Mouse (Mus musculus) heart, embryonic 16.5 days (tissue): Measurements from ENCODE around the gene Wdr78. TPM values are rescaled to one million over a fixed set of nuclear protein-coding genes. Genes with fewer than 3 reads are reported as not detected.

Experiments
- ATAC-seq: fragments of 200-750 bp; cut with Nextera tagmentation; replicated peaks from 2 replicates; pipeline ENCODE4 v1.8.0; 2017; ENCODE audit warnings: moderate number of reproducible peaks; ENCODE audit not compliant: insufficient read depth, low FRiP score; ENCODE audit errors: extremely low read depth
- H3K27ac ChIP-seq: fragments of 300-500 bp; sonication (generic); 2 replicates; pipeline ENCODE4 v1.5.1; 2014; ENCODE audit warnings: mild to moderate bottlenecking, low read length, control low read depth, moderate library complexity
- H3K27me3 ChIP-seq: fragments of 300-500 bp; sonication (generic); 2 replicates; pipeline ENCODE4 v1.6.1; 2014; ENCODE audit warnings: low read length, mixed read lengths; ENCODE audit not compliant: control insufficient read depth, insufficient read depth
- H3K36me3 ChIP-seq: fragments of 300-500 bp; sonication (generic); 2 replicates; pipeline ENCODE4 v1.6.1; 2014; ENCODE audit not compliant: control insufficient read depth, insufficient read depth
- H3K4me1 ChIP-seq: fragments of 300-500 bp; sonication (generic); 2 replicates; pipeline ENCODE4 v1.6.1; 2014; ENCODE audit warnings: low read length, mixed read lengths; ENCODE audit not compliant: control insufficient read depth, insufficient read depth
- H3K4me2 ChIP-seq: fragments of 300-500 bp; sonication (generic); 2 replicates; pipeline ENCODE4 v1.6.1; 2014; ENCODE audit warnings: low read depth, mild to moderate bottlenecking, control low read depth, low read length
- H3K4me3 ChIP-seq: fragments of 300-500 bp; sonication (generic); 2 replicates; pipeline ENCODE4 v1.5.1; 2014; ENCODE audit warnings: mild to moderate bottlenecking, control low read depth, low read length
- H3K9ac ChIP-seq: fragments of 300-500 bp; sonication (generic); 2 replicates; pipeline ENCODE4 v1.6.1; 2014; ENCODE audit warnings: low read length, control low read depth
- H3K9me3 ChIP-seq: fragments of 300-500 bp; sonication (generic); replicated peaks from 2 replicates; pipeline ENCODE4 v1.6.1; 2016; ENCODE audit warnings: low read length; ENCODE audit not compliant: control insufficient read depth
- WGBS: fragments of 180-500 bp; shearing (Covaris S2); extraction: QIAGEN DNeasy Blood & Tissue Kit; methylation state at CpG from one replicate; pipeline ENCODE4 v1.1.7; 2014; 5-methylcytosine and 5-hydroxymethylcytosine counted together
- polyA plus RNA-seq: library from polyadenylated mRNA; unstranded; fragments of >200 nt; fragmentation: Nextera tagmentation; extraction: Ambion mirVana; gene quantifications from 2 replicates; pipeline ENCODE4 v1.2.1, GENCODE M21; 2015

Wdr78 gene
- polyA plus RNA-seq, 1 experiment from 2014 or later: 2.1 TPM

- no peak overlapping the region for H3K9ac ChIP-seq
- H3K27me3 ChIP-seq: no peaks in the 10 kb centered on the region
- H3K4me2 ChIP-seq: no peak overlapping the region
- no peaks in the 10 kb centered on the region for H3K36me3 ChIP-seq
- peaks cover 5% of the 10 kb centered on the region; the same call in 1 of the 2 replicates for H3K4me1 ChIP-seq
- no peak for ATAC-seq
- H3K9me3 ChIP-seq: no peaks in the 10 kb centered on the region
- WGBS: 82% methylated on average over 4 of the region's 4 CpGs
- no peak overlapping the region for H3K27ac ChIP-seq
- no peak overlapping the region for H3K4me3 ChIP-seq
Observed at GRCm38 (mm10) chr4:103004681-103005080, 109.7 kb downstream of the Wdr78 start.

GRCm38 (mm10) chr4:102991685-102992084, 122.7 kb downstream of the Wdr78 start:
- 84% methylated on average over 3 of the region's 3 CpGs for WGBS
- ATAC-seq: no peak
- no peaks in the 10 kb centered on the region for H3K27me3 ChIP-seq
- H3K9me3 ChIP-seq: no peaks in the 10 kb centered on the region
- no peak overlapping the region for H3K9ac ChIP-seq
- no peaks in the 10 kb centered on the region for H3K36me3 ChIP-seq
- no peaks in the 10 kb centered on the region for H3K4me1 ChIP-seq
- H3K4me3 ChIP-seq: no peak overlapping the region
- no peak overlapping the region for H3K27ac ChIP-seq
- no peak overlapping the region for H3K4me2 ChIP-seq

DNA sequence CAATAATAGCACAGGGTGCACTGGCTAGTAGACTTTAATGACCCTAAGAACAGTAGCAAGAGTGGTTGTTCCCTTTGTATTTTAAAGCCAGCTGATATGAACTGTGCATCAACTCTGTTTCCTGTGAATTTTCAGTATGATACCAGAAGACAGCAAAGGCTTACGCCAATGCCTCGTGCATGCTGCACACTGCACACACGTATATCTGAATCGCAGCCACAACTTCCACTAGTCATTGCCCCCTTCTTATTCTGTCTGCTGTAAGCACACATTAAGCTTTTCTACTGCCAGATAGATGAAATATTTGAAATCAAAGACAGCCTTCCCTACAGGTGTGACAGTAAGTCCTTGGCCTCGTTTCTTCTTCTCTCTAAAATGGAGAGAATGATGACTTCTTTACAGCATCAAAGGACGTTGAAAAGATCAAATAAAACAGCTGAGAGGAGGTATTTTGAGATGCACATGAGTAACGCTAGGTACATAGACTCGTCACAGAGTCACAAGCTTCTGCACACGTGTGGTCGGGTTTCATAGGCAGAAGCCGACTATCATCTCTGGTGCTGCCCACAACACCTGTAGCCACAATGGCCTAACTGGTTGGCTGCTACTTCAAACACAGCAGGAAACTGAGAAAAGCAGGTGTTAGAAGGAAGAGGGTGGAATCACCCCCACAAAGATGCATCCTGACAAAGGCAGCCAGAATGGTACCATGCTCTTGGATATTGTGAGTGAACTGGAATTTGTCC, 123.6 kb downstream of the Wdr78 start:
- H3K9me3 ChIP-seq: no peaks in the 10 kb centered on the region
- H3K4me2 ChIP-seq: no peak overlapping the region
- H3K27ac ChIP-seq: peak overlapping the region; percentile 12; the same call in 1 of the 2 replicates
- no peak overlapping the region for H3K9ac ChIP-seq
- H3K4me3 ChIP-seq: no peak overlapping the region
- ATAC-seq: peak; percentile 56
- no peaks in the 10 kb centered on the region for H3K27me3 ChIP-seq
- 72% methylated on average over 11 of the region's 11 CpGs for WGBS
- H3K36me3 ChIP-seq: no peaks in the 10 kb centered on the region
- no peaks in the 10 kb centered on the region for H3K4me1 ChIP-seq

DNA sequence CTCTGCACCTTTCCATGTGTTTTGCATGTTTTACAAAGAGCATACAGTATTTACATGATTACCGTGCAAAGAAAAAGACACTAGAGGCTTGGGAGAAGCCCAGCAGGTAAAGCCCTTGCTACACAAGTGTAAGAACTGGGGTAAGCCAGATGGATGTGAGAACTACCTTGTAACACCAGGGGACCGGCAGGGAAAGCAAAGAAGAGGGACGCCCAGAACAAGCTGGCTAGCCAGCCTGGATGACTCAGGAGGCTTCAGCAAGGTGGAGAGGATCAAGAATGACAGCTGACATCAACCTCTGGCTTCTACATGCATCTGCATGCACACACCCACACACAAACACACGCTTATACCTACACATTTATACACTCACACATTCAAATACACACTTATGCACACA, 124.3 kb downstream of the Wdr78 start:
- ATAC-seq: no peak
- H3K4me1 ChIP-seq: no peaks in the 10 kb centered on the region
- H3K36me3 ChIP-seq: no peaks in the 10 kb centered on the region
- H3K9me3 ChIP-seq: no peaks in the 10 kb centered on the region
- no peak overlapping the region for H3K4me3 ChIP-seq
- 69% methylated on average over 4 of the region's 4 CpGs for WGBS
- H3K9ac ChIP-seq: no peak overlapping the region
- no peak overlapping the region for H3K4me2 ChIP-seq
- no peaks in the 10 kb centered on the region for H3K27me3 ChIP-seq
- peak overlapping the region; percentile 12; the same call in 1 of the 2 replicates for H3K27ac ChIP-seq

- Histone ChIP-seq H3K4me2 (no peak overlapping the region), H3K36me3 (no peaks in the 10 kb centered on the region), H3K27me3 (no peaks in the 10 kb centered on the region), H3K27ac (peak overlapping the region; percentile 42; the same call in 1 of the 2 replicates), H3K4me3 (no peak overlapping the region), H3K9me3 (no peaks in the 10 kb centered on the region), H3K9ac (no peak overlapping the region), H3K4me1 (no peaks in the 10 kb centered on the region)
- WGBS: 77% methylated on average over 5 of the region's 5 CpGs
- no peak for ATAC-seq
Observed at GRCm38 (mm10) chr4:102989391-102989790, 125.0 kb downstream of the Wdr78 start.

GRCm38 (mm10) chr4:102988526-102988925, 125.8 kb downstream of the Wdr78 start:
- no peak overlapping the region for H3K4me3 ChIP-seq
- 59% methylated on average over 6 of the region's 6 CpGs for WGBS
- H3K9ac ChIP-seq: no peak overlapping the region
- no peaks in the 10 kb centered on the region for H3K27me3 ChIP-seq
- H3K36me3 ChIP-seq: no peaks in the 10 kb centered on the region
- no peaks in the 10 kb centered on the region for H3K4me1 ChIP-seq
- no peak for ATAC-seq
- H3K27ac ChIP-seq: no peak overlapping the region
- no peaks in the 10 kb centered on the region for H3K9me3 ChIP-seq
- H3K4me2 ChIP-seq: no peak overlapping the region

Other genes with a start within 250 kb of the Wdr78 start
- gene Tctex1d1, start 135.9 kb downstream of the Wdr78 start, polyA plus RNA-seq: 0.62 and 0.72 TPM in 2 replicates
- gene Insl5, start 87.7 kb downstream of the Wdr78 start, polyA plus RNA-seq: 0.52 and 0.81 TPM in 2 replicates
- gene Mier1, start 165 bp downstream of the Wdr78 start, polyA plus RNA-seq: 27.6 and 29.5 TPM in 2 replicates
- 7.4 and 10.2 TPM in 2 replicates for gene Slc35d1, start 100.6 kb upstream of the Wdr78 start, polyA plus RNA-seq
- gene 4921539E11Rik, start 176.3 kb upstream of the Wdr78 start, polyA plus RNA-seq: 0.05 TPM in 1 of 2 replicates, not detected in the other
- 26.6 and 33.3 TPM in 2 replicates for gene Oma1, start 199.3 kb upstream of the Wdr78 start, polyA plus RNA-seq